Mouse (Mus musculus) bone marrow, adult 2 months (tissue): ENCODE measurements around the gene Nceh1.

Experiments
- CTCF ChIP-seq: fragments of 200-500 bp; IDR thresholded peaks from 2 replicates; pipeline ENCODE4 v1.5.1; 2011; ENCODE audit warnings: low read length, control low read depth; ENCODE audit not compliant: control insufficient read depth, insufficient read depth
- POLR2A ChIP-seq: fragments of 200-500 bp; IDR thresholded peaks from 2 replicates; pipeline ENCODE4 v1.6.1; 2011; ENCODE audit warnings: low read depth, mild to moderate bottlenecking, control low read depth, low read length, borderline replicate concordance; ENCODE audit not compliant: control insufficient read depth

GRCm38 (mm10) chr3:27209707-27210106 is 26.9 kb downstream of the Nceh1 start:
- TF ChIP-seq POLR2A, result no peak
- 0 out of 2 replicates have a peak, but pooled peaks have one; percentile 5 for TF ChIP-seq CTCF
